Mouse (Mus musculus) heart, postnatal 0 days (tissue): ENCODE measurements around the gene Gm49393. TPM values are rescaled to one million over a fixed set of nuclear protein-coding genes. Genes with fewer than 3 reads are reported as not detected.
A peak's percentile ranks its signal among the peaks of the same experiment; 100 is the strongest.

Experiments used
- ATAC-seq: fragments of 200-750 bp; cut with Nextera tagmentation; 2 replicates; pipeline ENCODE4 v1.8.0; 2017; ENCODE audit warnings: low read depth, moderate number of reproducible peaks, moderate library complexity; ENCODE audit not compliant: insufficient read depth
- DNase-seq: peaks from one replicate; pipeline ENCODE4 v3.0.0-alpha.2; 2016; ENCODE audit warnings: low spot score
- H3K27ac ChIP-seq: fragments of 300-500 bp; sonication (generic); 2 replicates; pipeline ENCODE4 v1.5.1; 2014; ENCODE audit warnings: low read depth, mild to moderate bottlenecking
- H3K27me3 ChIP-seq: fragments of 300-500 bp; sonication (generic); 2 replicates; pipeline ENCODE4 v1.6.1; 2014; ENCODE audit warnings: low read length, mixed read lengths; ENCODE audit not compliant: control insufficient read depth, insufficient read depth
- H3K36me3 ChIP-seq: fragments of 300-500 bp; sonication (generic); replicated peaks from 2 replicates; pipeline ENCODE4 v1.6.1; 2014; ENCODE audit warnings: low read length, mixed read lengths; ENCODE audit not compliant: control insufficient read depth, insufficient read depth
- H3K4me1 ChIP-seq: fragments of 300-500 bp; sonication (generic); 2 replicates; pipeline ENCODE4 v1.6.1; 2014; ENCODE audit warnings: antibody characterized with exemption; ENCODE audit not compliant: control insufficient read depth, insufficient read depth
- H3K4me2 ChIP-seq: fragments of 300-500 bp; sonication (generic); 2 replicates; pipeline ENCODE4 v1.6.1; 2014; ENCODE audit warnings: low read depth, mild to moderate bottlenecking, low read length, moderate library complexity
- H3K4me3 ChIP-seq: fragments of 300-500 bp; sonication (generic); 2 replicates; pipeline ENCODE4 v1.5.1; 2014; ENCODE audit warnings: low read depth, low read length
- H3K9ac ChIP-seq: fragments of 300-500 bp; sonication (generic); replicated peaks from 2 replicates; pipeline ENCODE4 v1.6.1; 2014; ENCODE audit warnings: low read depth, low read length, mixed read lengths
- H3K9me3 ChIP-seq: fragments of 300-500 bp; sonication (generic); replicated peaks from 2 replicates; pipeline ENCODE4 v1.6.1; 2016; ENCODE audit warnings: low read length; ENCODE audit not compliant: control insufficient read depth
- CTCF ChIP-seq: IDR thresholded peaks from 2 replicates; pipeline ENCODE4 v1.5.1; 2016; ENCODE audit warnings: antibody characterized with exemption, control low read depth, low read depth
- EP300 ChIP-seq: IDR thresholded peaks from 2 replicates; pipeline ENCODE4 v1.6.1; 2016; ENCODE audit warnings: antibody characterized with exemption, low read depth
- WGBS: fragments of 180-500 bp; shearing (Covaris S2); extraction: QIAGEN DNeasy Blood & Tissue Kit; methylation state at CpG from one replicate; pipeline ENCODE4 v1.1.7; 2014; 5-methylcytosine and 5-hydroxymethylcytosine counted together
- polyA plus RNA-seq: library from polyadenylated mRNA; unstranded; fragments of >200 nt; fragmentation: Nextera tagmentation; extraction: Ambion mirVana; gene quantifications from 2 replicates; pipeline ENCODE4 v1.2.1, GENCODE M21; 2015
- total RNA-seq: library from RNA; depleted of rRNA; stranded (reverse); fragments of >200 nt; gene quantifications from 2 replicates; pipeline ENCODE4 v1.2.3, GENCODE M21; 2014; ENCODE audit warnings: low replicate concordance

Gm49393 gene
- total and polyA plus RNA-seq, 2 experiments from 2014 or later: 0.56 TPM; not detected in 1

DNA sequence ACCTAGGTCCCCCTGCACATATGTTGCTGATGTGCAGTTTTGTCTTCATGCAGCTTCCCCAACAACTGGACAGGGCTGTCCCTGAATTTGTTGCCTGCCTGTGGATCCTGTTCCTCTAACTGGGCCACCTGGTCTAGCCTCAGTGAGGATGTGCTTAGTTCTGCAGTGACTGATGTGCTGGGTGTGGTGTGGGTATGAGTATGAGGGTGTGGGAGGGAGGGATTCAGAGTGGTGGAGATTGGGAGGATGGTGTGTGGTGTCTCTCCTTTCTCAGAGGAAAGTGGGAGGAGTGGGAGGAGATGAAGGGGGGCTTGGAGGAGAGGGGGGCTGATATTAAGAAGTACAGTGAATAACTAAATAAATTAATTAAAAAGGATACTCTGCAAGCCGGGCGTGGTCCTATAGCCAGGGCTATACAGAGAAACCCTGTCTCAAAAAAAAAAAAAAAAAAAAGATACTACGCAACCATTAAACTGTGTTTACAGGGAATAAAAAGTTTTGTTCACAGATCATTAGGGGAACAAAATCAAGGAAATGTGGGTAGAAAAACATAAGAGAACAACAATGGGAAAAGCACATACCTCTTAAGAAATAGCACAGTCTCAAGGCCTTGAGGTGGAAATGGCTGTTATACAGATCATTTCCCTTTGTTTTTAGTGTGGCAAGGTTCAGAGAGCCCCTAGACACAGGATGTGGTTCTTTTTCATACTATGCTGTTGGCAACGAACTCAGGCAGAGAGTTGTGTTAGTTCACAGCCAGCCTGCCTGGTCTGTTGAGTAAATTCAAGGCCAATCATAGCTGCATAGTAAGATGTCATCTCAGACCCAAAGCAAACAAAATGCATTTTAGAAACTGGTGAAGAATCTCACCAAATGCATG is 86.9 kb downstream of the Gm49393 start:
- Histone ChIP-seq H3K36me3 (no peaks in the 10 kb centered on the region), H3K27ac (peak overlapping the region; percentile 70), H3K4me2 (no peak overlapping the region), H3K4me1 (no peaks in the 10 kb centered on the region), H3K27me3 (no peaks in the 10 kb centered on the region), H3K9ac (no peak overlapping the region), H3K4me3 (no peak overlapping the region), H3K9me3 (no peaks in the 10 kb centered on the region)
- 61% methylated on average over 4 of the region's 4 CpGs for WGBS
- no peak for TF ChIP-seq CTCF
- peak; percentile 73; the same call in 1 of the 2 replicates for TF ChIP-seq EP300
- ATAC-seq (peak; percentile 80), DNase-seq (no peak)

DNA sequence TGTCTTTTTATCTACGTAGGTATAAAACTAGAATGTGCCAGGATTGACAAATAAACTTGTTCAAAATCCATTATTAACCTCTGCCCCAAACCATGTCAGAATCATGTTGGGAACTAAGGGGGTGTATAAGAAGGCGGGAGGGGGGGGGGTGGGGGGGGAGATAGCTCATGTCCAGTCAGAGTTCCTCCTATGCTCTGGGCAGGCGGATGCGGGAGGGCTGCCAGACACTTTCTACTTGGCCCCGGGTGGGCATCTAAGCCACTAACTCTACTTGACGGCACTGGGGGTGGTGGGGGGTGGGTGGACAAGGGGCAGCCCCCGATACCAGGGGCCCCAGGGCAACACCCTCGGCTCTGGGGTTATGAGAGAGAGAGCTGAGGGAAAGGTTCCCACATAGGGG is 92.2 kb downstream of the Gm49393 start:
- no peak for DNase-seq

DNA sequence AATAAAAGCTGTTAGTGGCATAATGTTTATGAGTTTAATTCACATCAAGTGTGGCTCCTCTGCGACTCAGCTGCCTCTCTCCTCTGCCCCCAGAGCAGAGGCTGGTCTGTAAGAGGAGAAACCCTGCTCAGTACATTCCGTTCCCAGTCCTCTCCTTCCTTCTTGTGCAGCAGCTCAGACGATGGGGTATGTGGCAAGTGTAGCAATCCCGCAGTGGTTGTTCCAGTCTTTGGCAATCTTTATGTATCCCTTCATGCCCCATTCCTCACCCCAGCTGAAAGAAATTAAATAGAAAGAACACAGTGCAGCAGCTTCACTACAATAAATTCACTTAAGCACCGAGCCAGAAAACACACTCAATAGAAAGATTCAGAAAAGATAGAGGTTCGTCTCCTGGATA is 92.7 kb downstream of the Gm49393 start:
- no peak overlapping the region for H3K9ac ChIP-seq
- 59% methylated on average over 6 of the region's 6 CpGs for WGBS
- DNase-seq (peak; percentile 13), ATAC-seq (no peak)
- H3K36me3 ChIP-seq: no peaks in the 10 kb centered on the region
- no peak overlapping the region for H3K4me3 ChIP-seq
- H3K27ac ChIP-seq: no peak overlapping the region
- H3K4me2 ChIP-seq: no peak overlapping the region
- H3K4me1 ChIP-seq: no peaks in the 10 kb centered on the region
- no peaks in the 10 kb centered on the region for H3K9me3 ChIP-seq
- TF ChIP-seq CTCF: no peak
- no peak for TF ChIP-seq EP300
- H3K27me3 ChIP-seq: no peaks in the 10 kb centered on the region

More for the DNA sequence above, 92.2 kb downstream of the Gm49393 start:
- H3K4me1 ChIP-seq: no peaks in the 10 kb centered on the region
- TF ChIP-seq EP300 (no peak), CTCF (no peak)
- no peak for ATAC-seq
- no peaks in the 10 kb centered on the region for H3K27me3 ChIP-seq
- no peak overlapping the region for H3K4me2 ChIP-seq
- H3K9ac ChIP-seq: no peak overlapping the region
- no peak overlapping the region for H3K4me3 ChIP-seq
- H3K36me3 ChIP-seq: no peaks in the 10 kb centered on the region
- no peaks in the 10 kb centered on the region for H3K9me3 ChIP-seq
- no peak overlapping the region for H3K27ac ChIP-seq
- 70% methylated on average over 8 of the region's 8 CpGs for WGBS

GRCm38 (mm10) chr13:60839353-60839902 is 96.0 kb downstream of the Gm49393 start:
- Histone ChIP-seq H3K9ac (no peak overlapping the region), H3K4me3 (no peak overlapping the region), H3K4me1 (no peaks in the 10 kb centered on the region), H3K36me3 (no peaks in the 10 kb centered on the region), H3K27me3 (no peaks in the 10 kb centered on the region), H3K27ac (no peak overlapping the region), H3K4me2 (no peak overlapping the region), H3K9me3 (no peaks in the 10 kb centered on the region)
- ATAC-seq (no peak), DNase-seq (no peak)
- TF ChIP-seq CTCF (no peak), EP300 (no peak)
- WGBS: 50% methylated on average over 2 of the region's 2 CpGs

DNA sequence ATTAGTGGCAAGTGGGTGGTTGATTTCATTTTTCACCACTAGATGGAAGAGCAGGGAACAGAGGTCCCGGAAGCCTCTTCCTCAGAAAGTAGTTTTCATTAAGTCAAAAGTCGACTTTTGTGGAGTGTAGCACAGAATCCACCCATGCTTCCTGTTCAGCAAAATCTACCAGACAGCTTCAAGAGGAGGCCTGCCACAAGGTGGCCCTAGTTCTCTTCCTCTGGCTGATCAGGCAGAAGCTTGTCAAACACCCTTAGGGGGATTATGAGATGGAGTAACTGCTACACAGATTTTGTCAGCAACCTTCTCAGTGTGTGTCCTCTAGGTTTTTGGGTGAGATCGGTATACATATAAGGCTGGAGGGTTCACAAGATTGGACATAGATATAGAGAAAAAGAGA is 109.3 kb downstream of the Gm49393 start:
- DNase-seq (peak; percentile 21), ATAC-seq (no peak)
- Histone ChIP-seq H3K36me3 (no peaks in the 10 kb centered on the region), H3K27ac (no peak overlapping the region), H3K4me2 (no peak overlapping the region), H3K4me1 (no peaks in the 10 kb centered on the region), H3K9ac (no peak overlapping the region), H3K27me3 (no peaks in the 10 kb centered on the region), H3K9me3 (no peaks in the 10 kb centered on the region), H3K4me3 (no peak overlapping the region)
- WGBS: 51% methylated on average over 3 of the region's 3 CpGs
- TF ChIP-seq EP300 (no peak), CTCF (peak; percentile 55)
